Mouse (Mus musculus) skeletal muscle tissue, adult 2 months (tissue): ENCODE results near the gene Ecsit.

ENCODE experiments used
- DNase-seq: peaks from one replicate; pipeline ENCODE4 v3.0.0-alpha.2; 2012; ENCODE audit warnings: low read depth, low spot score

Ecsit gene

GRCm38 (mm10) chr9:22051161-22051957, 33.9 kb downstream of the Ecsit start:
- DNase-seq, result no peak

GRCm38 (mm10) chr9:22050351-22050889, 34.8 kb downstream of the Ecsit start:
- no peak for DNase-seq

GRCm38 (mm10) chr9:22049721-22050270, 35.4 kb downstream of the Ecsit start:
- DNase-seq, result no peak

GRCm38 (mm10) chr9:22049315-22049714, 35.9 kb downstream of the Ecsit start:
- no peak for DNase-seq

- no peak for DNase-seq
Observed at GRCm38 (mm10) chr9:22047329-22047728, 37.9 kb downstream of the Ecsit start.

- DNase-seq, result no peak
Observed at GRCm38 (mm10) chr9:22041832-22042231, 43.4 kb downstream of the Ecsit start.

- no peak for DNase-seq
Observed at GRCm38 (mm10) chr9:22037826-22038225, 47.4 kb downstream of the Ecsit start.

GRCm38 (mm10) chr9:22035300-22036044, 49.8 kb downstream of the Ecsit start:
- no peak for DNase-seq

- no peak for DNase-seq
Observed at GRCm38 (mm10) chr9:22030386-22030785, 54.9 kb downstream of the Ecsit start.

GRCm38 (mm10) chr9:22028467-22028866, 56.8 kb downstream of the Ecsit start:
- DNase-seq, result no peak

- no peak for DNase-seq
Observed at GRCm38 (mm10) chr9:22024592-22024991, 60.6 kb downstream of the Ecsit start.
